Mouse (Mus musculus): ENCODE results near the gene Mettl2. TPM values are rescaled to one million over a fixed set of nuclear protein-coding genes. Genes with fewer than 3 reads are reported as not detected.

Gene Mettl2
- polyA plus RNA-seq, 1 experiment: 27.1 TPM

DNA sequence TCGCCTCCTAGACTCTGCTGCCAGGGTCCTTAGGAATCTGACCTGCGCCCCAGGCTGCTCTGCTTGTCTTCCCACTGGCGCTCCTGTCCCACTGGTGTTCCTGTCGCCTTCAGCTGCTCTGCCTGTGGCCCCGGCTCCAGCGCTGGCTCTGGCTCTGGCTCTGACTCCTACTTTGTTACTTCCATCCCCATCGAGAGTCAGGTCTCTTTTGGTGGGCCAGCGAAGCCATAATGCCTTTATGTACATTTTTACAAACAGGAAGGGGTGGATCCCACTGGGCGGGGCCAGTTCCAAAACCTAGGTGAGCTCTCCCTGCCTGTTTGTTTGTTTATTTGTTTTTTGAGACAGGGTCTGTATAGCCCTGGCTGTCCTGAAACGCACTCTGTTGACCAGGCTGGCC, 40.6 kb downstream of the Mettl2 start:
- H3K4me3 ChIP-seq (ENCODE audit: insufficient read depth, low read length): no peak overlapping the region
- H3K4me1 ChIP-seq (ENCODE audit: control insufficient read depth, insufficient read depth, low read length): no peaks in the 10 kb centered on the region
- TF ChIP-seq POLR2A (IDR thresholded peaks at IDR 0.05; ENCODE audit: extremely low read depth, insufficient read depth, low read length): no peak
- TF ChIP-seq CTCF (IDR thresholded peaks at IDR 0.05; ENCODE audit: extremely low read depth, insufficient read depth, low read length): no peak
- H3K27ac ChIP-seq (ENCODE audit: insufficient read depth, low read length): no peak overlapping the region

DNA sequence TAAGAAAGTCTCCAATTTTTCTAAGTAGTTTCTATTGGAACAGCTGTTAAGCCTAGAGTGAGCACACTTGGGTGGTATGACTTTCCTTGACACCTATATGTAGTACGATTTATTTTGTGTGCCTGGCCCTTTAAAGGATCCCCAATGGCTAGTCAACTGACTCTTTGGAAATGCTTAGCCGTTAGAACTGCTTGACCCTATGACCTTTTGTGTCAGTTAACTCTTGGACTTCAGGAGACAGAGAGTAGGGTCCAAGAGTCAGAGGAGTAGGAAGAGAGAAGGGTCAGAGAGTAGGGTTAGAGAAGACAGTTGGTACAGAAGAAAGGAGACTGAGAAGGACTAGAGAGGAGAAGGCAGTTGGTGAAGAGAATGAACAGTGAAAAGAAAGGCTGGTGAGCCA, 52.3 kb downstream of the Mettl2 start, which contains the start of gene Tlk2:
Gene Tlk2, plus strand, starts transcription at position 292 of the 400 bp plus-strand sequence.
- no peak within 1 kb of the TSS for H3K4me3 ChIP-seq (ENCODE audit: insufficient read depth, low read length)
- H3K4me1 ChIP-seq (ENCODE audit: control insufficient read depth, insufficient read depth, low read length): peaks cover 2% of the 10 kb centered on the region; the same call in 1 of the 2 replicates
- TF ChIP-seq POLR2A (IDR thresholded peaks at IDR 0.05; ENCODE audit: extremely low read depth, insufficient read depth, low read length) (no peak), CTCF (IDR thresholded peaks at IDR 0.05; ENCODE audit: extremely low read depth, insufficient read depth, low read length) (no peak)
- H3K27ac ChIP-seq (ENCODE audit: insufficient read depth, low read length): no peak within 1 kb of the TSS

- H3K27ac ChIP-seq (ENCODE audit: insufficient read depth, low read length): no peak overlapping the region
Measured at GRCm38 (mm10) chr11:105179523-105179922, 53.3 kb downstream of the Mettl2 start.

DNA sequence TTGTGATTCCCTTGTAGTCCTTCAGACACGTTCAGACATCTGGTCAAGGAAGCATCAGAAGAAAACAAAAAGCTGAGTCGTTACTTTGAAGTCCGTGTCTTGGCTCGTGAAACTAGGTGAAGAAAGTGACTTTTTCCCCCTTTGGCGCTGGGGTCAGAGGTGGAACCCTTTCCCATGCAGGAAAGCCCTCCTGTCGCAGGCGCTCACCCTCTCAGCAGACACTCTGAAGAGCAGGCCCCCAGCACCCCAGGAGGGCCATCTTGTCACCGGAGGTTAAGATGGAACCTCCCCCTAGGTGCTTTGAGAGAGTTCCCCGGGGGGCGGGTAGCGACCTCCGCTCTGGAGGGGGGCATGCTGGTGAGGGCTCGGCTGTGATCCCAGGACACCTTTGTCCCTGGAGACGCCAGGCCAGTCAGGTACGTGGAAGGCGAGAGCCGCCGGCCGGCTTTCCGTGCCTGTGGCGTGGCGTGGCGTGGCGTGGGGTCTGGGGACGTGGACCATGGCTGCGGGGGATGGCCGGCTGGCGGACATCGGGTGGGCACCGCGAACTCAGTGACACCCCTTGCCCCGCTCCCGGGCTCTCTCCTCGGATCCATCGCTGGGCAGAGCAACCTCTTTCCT, 54.4 kb downstream of the Mettl2 start:
- TF ChIP-seq CTCF (IDR thresholded peaks at IDR 0.05; ENCODE audit: extremely low read depth, insufficient read depth, low read length): no peak
- Histone ChIP-seq H3K4me1 (ENCODE audit: control insufficient read depth, insufficient read depth, low read length) (peaks cover 2% of the 10 kb centered on the region; the same call in 1 of the 2 replicates), H3K27ac (ENCODE audit: insufficient read depth, low read length) (peak overlapping the region; percentile 99), H3K4me3 (ENCODE audit: insufficient read depth, low read length) (peak overlapping the region; percentile 88)

More at GRCm38 (mm10) chr11:105179523-105179922, 53.3 kb downstream of the Mettl2 start:
- Histone ChIP-seq H3K4me1 (ENCODE audit: control insufficient read depth, insufficient read depth, low read length) (peaks cover 2% of the 10 kb centered on the region; the same call in 1 of the 2 replicates), H3K4me3 (ENCODE audit: insufficient read depth, low read length) (no peak overlapping the region)
- TF ChIP-seq POLR2A (IDR thresholded peaks at IDR 0.05; ENCODE audit: extremely low read depth, insufficient read depth, low read length) (no peak), CTCF (IDR thresholded peaks at IDR 0.05; ENCODE audit: extremely low read depth, insufficient read depth, low read length) (no peak)

DNA sequence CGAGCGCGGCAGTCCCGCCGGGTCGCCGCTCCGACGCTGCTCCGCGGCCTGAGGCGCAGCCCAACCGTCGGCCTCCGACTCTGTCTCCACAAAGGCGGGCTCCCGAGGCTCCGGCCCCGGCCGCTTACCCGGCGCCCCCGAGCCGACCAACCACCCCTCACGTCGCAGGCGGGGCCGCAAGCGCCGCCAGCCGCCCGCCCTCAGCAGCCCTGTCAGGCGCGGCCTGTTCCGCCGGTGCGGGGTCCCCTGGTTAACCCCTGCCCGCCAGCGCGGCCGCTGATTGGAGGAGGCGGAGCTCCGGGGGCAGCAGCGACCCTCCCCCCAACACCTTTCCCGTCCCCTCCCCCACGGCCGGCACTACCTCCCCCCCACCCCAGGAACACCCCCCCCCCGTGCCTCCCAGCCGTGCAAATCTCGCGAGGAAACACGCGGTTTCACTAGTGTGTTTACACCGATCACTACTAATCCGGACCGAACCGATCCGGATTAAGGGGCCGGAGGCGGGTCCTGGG, 55.0 kb downstream of the Mettl2 start:
- H3K4me1 ChIP-seq (ENCODE audit: control insufficient read depth, insufficient read depth, low read length): peaks cover 2% of the 10 kb centered on the region; the same call in 1 of the 2 replicates

GRCm38 (mm10) chr11:105181689-105182460, 55.6 kb downstream of the Mettl2 start:
- Histone ChIP-seq H3K4me1 (ENCODE audit: control insufficient read depth, insufficient read depth, low read length) (peaks cover 2% of the 10 kb centered on the region; the same call in 1 of the 2 replicates), H3K27ac (ENCODE audit: insufficient read depth, low read length) (peak overlapping the region; percentile 95), H3K4me3 (ENCODE audit: insufficient read depth, low read length) (peak overlapping the region; percentile 88)
- TF ChIP-seq POLR2A (IDR thresholded peaks at IDR 0.05; ENCODE audit: extremely low read depth, insufficient read depth, low read length) (no peak), CTCF (IDR thresholded peaks at IDR 0.05; ENCODE audit: extremely low read depth, insufficient read depth, low read length) (no peak)

More for the DNA sequence above, 55.0 kb downstream of the Mettl2 start:
- TF ChIP-seq CTCF (IDR thresholded peaks at IDR 0.05; ENCODE audit: extremely low read depth, insufficient read depth, low read length) (no peak), POLR2A (IDR thresholded peaks at IDR 0.05; ENCODE audit: extremely low read depth, insufficient read depth, low read length) (no peak; the same call in 1 of the 2 replicates)
- Histone ChIP-seq H3K27ac (ENCODE audit: insufficient read depth, low read length) (peak overlapping the region; percentile 99), H3K4me3 (ENCODE audit: insufficient read depth, low read length) (peak overlapping the region; percentile 88)

GRCm38 (mm10) chr11:105182461-105182855, 56.2 kb downstream of the Mettl2 start:
- Histone ChIP-seq H3K4me3 (ENCODE audit: insufficient read depth, low read length) (peak overlapping the region; percentile 88), H3K27ac (ENCODE audit: insufficient read depth, low read length) (peak overlapping the region; percentile 95), H3K4me1 (ENCODE audit: control insufficient read depth, insufficient read depth, low read length) (peaks cover 2% of the 10 kb centered on the region; the same call in 1 of the 2 replicates)
- TF ChIP-seq CTCF (IDR thresholded peaks at IDR 0.05; ENCODE audit: extremely low read depth, insufficient read depth, low read length) (no peak), POLR2A (IDR thresholded peaks at IDR 0.05; ENCODE audit: extremely low read depth, insufficient read depth, low read length) (no peak)

GRCm38 (mm10) chr11:105184678-105185077, 58.5 kb downstream of the Mettl2 start:
- Histone ChIP-seq H3K4me1 (ENCODE audit: control insufficient read depth, insufficient read depth, low read length) (peaks cover 2% of the 10 kb centered on the region; the same call in 1 of the 2 replicates), H3K27ac (ENCODE audit: insufficient read depth, low read length) (no peak overlapping the region), H3K4me3 (ENCODE audit: insufficient read depth, low read length) (no peak overlapping the region)
- no peak for TF ChIP-seq POLR2A (IDR thresholded peaks at IDR 0.05; ENCODE audit: extremely low read depth, insufficient read depth, low read length)
- TF ChIP-seq CTCF (IDR thresholded peaks at IDR 0.05; ENCODE audit: extremely low read depth, insufficient read depth, low read length): no peak

Other genes with a start within 250 kb of the Mettl2 start
- 1.0 and 1.5 TPM in 2 replicates for gene Efcab3, start 62.8 kb upstream of the Mettl2 start, polyA plus RNA-seq (2012; rRNA removed)
- not detected in 2 replicates for gene Gm10842, start 20.5 kb downstream of the Mettl2 start, polyA plus RNA-seq (2012; rRNA removed)
- gene Tlk2, start 52.4 kb downstream of the Mettl2 start, polyA plus RNA-seq (2012; rRNA removed): 36.3 and 36.7 TPM in 2 replicates
- 4.8 and 6.0 TPM in 2 replicates for gene Mrc2, start 166.2 kb downstream of the Mettl2 start, polyA plus RNA-seq (2012; rRNA removed)